Mouse (Mus musculus): Measurements from ENCODE around the gene Aifm3.

DNA sequence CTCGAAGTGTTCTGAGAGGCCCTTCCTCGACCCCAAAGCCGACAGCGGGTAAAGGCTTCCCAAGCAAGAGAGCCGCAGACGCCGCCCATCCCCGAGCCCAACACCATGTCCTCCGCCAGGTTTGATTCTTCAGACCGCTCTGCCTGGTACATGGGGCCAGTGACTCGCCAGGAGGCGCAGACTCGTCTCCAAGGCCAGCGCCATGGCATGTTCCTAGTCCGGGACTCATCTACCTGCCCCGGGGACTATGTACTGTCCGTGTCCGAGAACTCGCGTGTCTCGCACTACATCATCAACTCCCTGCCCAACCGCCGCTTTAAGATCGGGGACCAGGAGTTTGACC lies 37.1 kb upstream of the Aifm3 start:
- no peak for TF ChIP-seq CTCF (IDR thresholded peaks at IDR 0.05; ENCODE audit: low read depth, low read length)
- no peak for TF ChIP-seq POLR2A (IDR thresholded peaks at IDR 0.05; ENCODE audit: borderline replicate concordance, low read depth, low read length)
